In genomic region chr10:83088826-83089225, GRCm38 (mm10) we compare ENCODE assay signal across 16 mouse cellular contexts.
DNase-seq lines count a peak whose midpoint lies in the region; ATAC-seq lines count a peak whose summit lies in the region.
"Had no signal": no experiment of that assay in that cellular context is flagged by ENCODE, and none has a peak within 500 bp of the region (broad histone marks: within the 10 kb centered on the region; RNA-seq: fewer than 3 reads in every experiment).

No protein-coding gene starts in this region.

- no peaks in the 10 kb centered on the region for H3K27me3 ChIP-seq in heart, embryonic 13.5 days (replicated peaks)
- no peaks in the 10 kb centered on the region for H3K27me3 ChIP-seq in lung, embryonic 15.5 days
- H3K27me3 ChIP-seq in midbrain, embryonic 14.5 days (ENCODE audit: control insufficient read depth, insufficient read depth, low read length): no peaks in the 10 kb centered on the region
- H3K27me3 ChIP-seq: forebrain, embryonic 15.5 days; hindbrain, embryonic 15.5 days; neural tube, embryonic 12.5 days had no signal

- 53% methylated on average over 2 of the region's 2 CpGs for WGBS in heart, embryonic 13.5 days
- WGBS in lung, embryonic 15.5 days: 38% methylated on average over 2 of the region's 2 CpGs
- WGBS in midbrain, embryonic 14.5 days: 26% methylated on average over 2 of the region's 2 CpGs

- ATAC-seq in heart, embryonic 13.5 days (ENCODE audit: extremely low read depth, insufficient number of reproducible peaks, low FRiP score, low TSS enrichment): no peak
- no peak for ATAC-seq in lung, embryonic 15.5 days (ENCODE audit: borderline replicate concordance, extremely low read depth, low FRiP score, low TSS enrichment)
- no peak for ATAC-seq in midbrain, embryonic 14.5 days (ENCODE audit: low FRiP score, low TSS enrichment)
- ATAC-seq: forebrain, embryonic 15.5 days had no signal

- peaks cover 52% of the 10 kb centered on the region for H3K4me1 ChIP-seq in heart, embryonic 13.5 days
- peaks cover 17% of the 10 kb centered on the region for H3K4me1 ChIP-seq in lung, embryonic 15.5 days
- peaks cover 18% of the 10 kb centered on the region for H3K4me1 ChIP-seq in midbrain, embryonic 14.5 days (ENCODE audit: control insufficient read depth, insufficient read depth, low read length)

- H3K4me3 ChIP-seq in heart, embryonic 13.5 days: no peak overlapping the region
- H3K4me3 ChIP-seq in lung, embryonic 15.5 days: no peak overlapping the region
- H3K4me3 ChIP-seq in midbrain, embryonic 14.5 days (replicated peaks; ENCODE audit: low read depth, low read length): no peak overlapping the region
- H3K4me3 ChIP-seq: forebrain, embryonic 15.5 days; hindbrain, embryonic 15.5 days; neural tube, embryonic 12.5 days had no signal

- no peak overlapping the region; the same call in 1 of the 2 replicates for H3K9ac ChIP-seq in heart, embryonic 13.5 days
- H3K9ac ChIP-seq in lung, embryonic 15.5 days: no peak overlapping the region
- no peak overlapping the region for H3K9ac ChIP-seq in midbrain, embryonic 14.5 days (replicated peaks; ENCODE audit: low read length)
- H3K9ac ChIP-seq: forebrain, embryonic 15.5 days; hindbrain, embryonic 15.5 days; liver, embryonic 14.5 days; neural tube, embryonic 12.5 days had no signal

- no peaks in the 10 kb centered on the region for H3K36me3 ChIP-seq in heart, embryonic 13.5 days
- H3K36me3 ChIP-seq in lung, embryonic 15.5 days: no peaks in the 10 kb centered on the region
- no peaks in the 10 kb centered on the region for H3K36me3 ChIP-seq in midbrain, embryonic 14.5 days (ENCODE audit: control insufficient read depth, insufficient read depth, low read length)
- H3K36me3 ChIP-seq: forebrain, embryonic 15.5 days; hindbrain, embryonic 15.5 days; neural tube, embryonic 12.5 days had no signal

- intact Hi-C loops in heart, postnatal 36 days (cut with DNase I): no loop called here

- DNase-seq in heart, postnatal 36 days: no peak
- DNase-seq in lung, postnatal 25 days (ENCODE audit: low spot score): no peak
- peak; percentile 65 for DNase-seq in adipocyte (ENCODE audit: low spot score)
- DNase-seq in midbrain, embryonic 14.5 days: no peak
- DNase-seq in thymus, postnatal 36 days: no peak
- DNase-seq: cerebellum, postnatal 25 days; gastrocnemius, postnatal 10 days; kidney, postnatal 10 days; retina, postnatal 1 day had no signal

- H3K4me2 ChIP-seq in heart, embryonic 13.5 days: no peak overlapping the region
- no peak overlapping the region for H3K4me2 ChIP-seq in lung, embryonic 15.5 days
- no peak overlapping the region for H3K4me2 ChIP-seq in midbrain, embryonic 14.5 days (ENCODE audit: low read length)
- H3K4me2 ChIP-seq: forebrain, embryonic 15.5 days; hindbrain, embryonic 15.5 days; neural tube, embryonic 12.5 days had no signal

- H3K27ac ChIP-seq in heart, embryonic 13.5 days (replicated peaks): peak overlapping the region; percentile 12; the same call in 1 of the 2 replicates
- peak overlapping the region; percentile 51 for H3K27ac ChIP-seq in lung, embryonic 15.5 days
- peak overlapping the region; percentile 28; the same call in 1 of the 2 replicates for H3K27ac ChIP-seq in midbrain, embryonic 14.5 days (replicated peaks; ENCODE audit: low read depth, low read length)
- H3K27ac ChIP-seq: forebrain, embryonic 15.5 days; hindbrain, embryonic 15.5 days; liver, embryonic 14.5 days; neural tube, embryonic 12.5 days; stomach, postnatal 0 days had no signal

- H3K9me3 ChIP-seq in heart, embryonic 13.5 days: no peaks in the 10 kb centered on the region
- no peaks in the 10 kb centered on the region for H3K9me3 ChIP-seq in lung, embryonic 15.5 days
- H3K9me3 ChIP-seq in midbrain, embryonic 14.5 days (ENCODE audit: control insufficient read depth, low read length): no peaks in the 10 kb centered on the region
- H3K9me3 ChIP-seq: forebrain, embryonic 15.5 days; hindbrain, embryonic 15.5 days; neural tube, embryonic 12.5 days had no signal
